Mouse (Mus musculus) midbrain, embryonic 10.5 days (tissue): ENCODE measurements around the gene Invs. TPM values are rescaled to one million over a fixed set of nuclear protein-coding genes. Genes with fewer than 3 reads are reported as not detected.

ENCODE experiments used
- DNase-seq: peaks from one replicate; pipeline ENCODE4 v3.0.0-alpha.2; 2017; ENCODE audit warnings: low spot score
- H3K27ac ChIP-seq: fragments of 300-500 bp; sonication (generic); replicated peaks from 2 replicates; pipeline ENCODE4 v1.5.1; 2016; ENCODE audit warnings: mild to moderate bottlenecking
- H3K27me3 ChIP-seq: fragments of 300-500 bp; sonication (generic); 2 replicates; pipeline ENCODE4 v1.6.1; 2016; ENCODE audit warnings: low read depth, mild to moderate bottlenecking; ENCODE audit not compliant: poor library complexity, severe bottlenecking
- H3K36me3 ChIP-seq: fragments of 300-500 bp; sonication (generic); 2 replicates; pipeline ENCODE4 v1.6.1; 2016; ENCODE audit warnings: mild to moderate bottlenecking, moderate library complexity
- H3K4me1 ChIP-seq: fragments of 300-500 bp; sonication (generic); 2 replicates; pipeline ENCODE4 v1.6.1; 2016
- H3K4me3 ChIP-seq: fragments of 300-500 bp; sonication (generic); 2 replicates; pipeline ENCODE4 v1.5.1; 2016; ENCODE audit warnings: mild to moderate bottlenecking, moderate library complexity
- H3K9me3 ChIP-seq: fragments of 300-500 bp; sonication (generic); replicated peaks from 2 replicates; pipeline ENCODE4 v1.6.1; 2016; ENCODE audit warnings: mild to moderate bottlenecking
- WGBS: fragments of 180-500 bp; shearing (Covaris S2); methylation state at CpG from one replicate; pipeline ENCODE4 v1.1.7; 2016; 5-methylcytosine and 5-hydroxymethylcytosine counted together
- polyA plus RNA-seq: library from polyadenylated mRNA; unstranded; fragments of >200 nt; fragmentation: Nextera tagmentation; extraction: Ambion mirVana; gene quantifications from 2 replicates; pipeline ENCODE4 v1.2.1, GENCODE M21; 2016

Invs gene
- polyA plus RNA-seq, 1 experiment from 2014 or later: 9.0 TPM

GRCm38 (mm10) chr4:48275736-48276135 is 3.8 kb upstream of the Invs start:
- Histone ChIP-seq H3K27ac (no peak overlapping the region), H3K9me3 (peaks cover 6% of the 10 kb centered on the region), H3K4me3 (no peak overlapping the region), H3K36me3 (peaks cover 8% of the 10 kb centered on the region), H3K27me3 (no peaks in the 10 kb centered on the region), H3K4me1 (peaks cover 35% of the 10 kb centered on the region)
- no peak for DNase-seq
- 89% methylated on average over 3 of the region's 3 CpGs for WGBS

GRCm38 (mm10) chr4:48277011-48277410 is 2.5 kb upstream of the Invs start:
- peaks cover 6% of the 10 kb centered on the region for H3K9me3 ChIP-seq
- WGBS: 87% methylated on average over 3 of the region's 3 CpGs
- H3K36me3 ChIP-seq: peaks cover 8% of the 10 kb centered on the region
- H3K4me1 ChIP-seq: peaks cover 31% of the 10 kb centered on the region
- no peak overlapping the region for H3K27ac ChIP-seq
- no peak overlapping the region for H3K4me3 ChIP-seq
- no peaks in the 10 kb centered on the region for H3K27me3 ChIP-seq
- no peak for DNase-seq

- WGBS: under 1% methylated on average over 34 of the region's 34 CpGs
- H3K36me3 ChIP-seq: peaks cover 5% of the 10 kb centered on the region
- H3K4me3 ChIP-seq: peak overlapping the region; percentile 98
- DNase-seq: peak; percentile 34
- peaks cover 23% of the 10 kb centered on the region for H3K4me1 ChIP-seq
- H3K27ac ChIP-seq: peak overlapping the region; percentile 96
- peaks cover 4% of the 10 kb centered on the region for H3K9me3 ChIP-seq
- no peaks in the 10 kb centered on the region for H3K27me3 ChIP-seq
Measured at GRCm38 (mm10) chr4:48278757-48279497, 633 bp upstream of the Invs start.

- 93% methylated on average over 1 of the region's 1 CpGs for WGBS
- no peak overlapping the region for H3K27ac ChIP-seq
- no peak for DNase-seq
Measured at GRCm38 (mm10) chr4:48281121-48281520, 1.6 kb downstream of the Invs start.

GRCm38 (mm10) chr4:48287086-48287757 is 7.7 kb downstream of the Invs start:
- Histone ChIP-seq H3K4me1 (peaks cover 35% of the 10 kb centered on the region), H3K9me3 (no peaks in the 10 kb centered on the region), H3K27me3 (no peaks in the 10 kb centered on the region), H3K27ac (peak overlapping the region; percentile 63), H3K36me3 (peaks cover 14% of the 10 kb centered on the region), H3K4me3 (no peak overlapping the region)
- 38% methylated on average over 5 of the region's 5 CpGs for WGBS
- peak; percentile 55 for DNase-seq

More at GRCm38 (mm10) chr4:48281121-48281520, 1.6 kb downstream of the Invs start:
- H3K9me3 ChIP-seq: no peaks in the 10 kb centered on the region
- H3K4me3 ChIP-seq: no peak overlapping the region
- no peaks in the 10 kb centered on the region for H3K27me3 ChIP-seq
- H3K4me1 ChIP-seq: peaks cover 27% of the 10 kb centered on the region
- H3K36me3 ChIP-seq: no peaks in the 10 kb centered on the region

- H3K4me3 ChIP-seq: no peak overlapping the region
- no peak overlapping the region for H3K27ac ChIP-seq
- H3K9me3 ChIP-seq: no peaks in the 10 kb centered on the region
- H3K27me3 ChIP-seq: no peaks in the 10 kb centered on the region
- DNase-seq: no peak
- 87% methylated on average over 3 of the region's 3 CpGs for WGBS
- H3K36me3 ChIP-seq: 0 out of 2 replicates have a peak, but pooled peaks cover 4% of the 10 kb centered on the region
- no peaks in the 10 kb centered on the region for H3K4me1 ChIP-seq
Measured at GRCm38 (mm10) chr4:48314814-48315213, 35.3 kb downstream of the Invs start.

- no peak overlapping the region for H3K27ac ChIP-seq
- no peak for DNase-seq
- no peaks in the 10 kb centered on the region for H3K36me3 ChIP-seq
- H3K4me3 ChIP-seq: no peak overlapping the region
- H3K27me3 ChIP-seq: no peaks in the 10 kb centered on the region
- no peaks in the 10 kb centered on the region for H3K4me1 ChIP-seq
- WGBS: 88% methylated on average over 3 of the region's 3 CpGs
- no peaks in the 10 kb centered on the region for H3K9me3 ChIP-seq
Measured at GRCm38 (mm10) chr4:48316036-48316435, 36.5 kb downstream of the Invs start.

- no peaks in the 10 kb centered on the region for H3K9me3 ChIP-seq
- H3K27me3 ChIP-seq: no peaks in the 10 kb centered on the region
- H3K27ac ChIP-seq: no peak overlapping the region
- H3K4me1 ChIP-seq: peaks cover 3% of the 10 kb centered on the region
- WGBS: 88% methylated on average over 1 of the region's 1 CpGs
- no peaks in the 10 kb centered on the region for H3K36me3 ChIP-seq
- no peak overlapping the region for H3K4me3 ChIP-seq
- DNase-seq: no peak
Measured at GRCm38 (mm10) chr4:48321276-48321675, 41.7 kb downstream of the Invs start.

- Histone ChIP-seq H3K27ac (no peak overlapping the region), H3K4me3 (no peak overlapping the region), H3K9me3 (no peaks in the 10 kb centered on the region), H3K36me3 (no peaks in the 10 kb centered on the region), H3K27me3 (no peaks in the 10 kb centered on the region), H3K4me1 (peaks cover 3% of the 10 kb centered on the region)
- DNase-seq: no peak
- WGBS: 50% methylated on average over 1 of the region's 1 CpGs
Measured at GRCm38 (mm10) chr4:48322095-48322494, 42.5 kb downstream of the Invs start.

GRCm38 (mm10) chr4:48327192-48327591 is 47.6 kb downstream of the Invs start:
- Histone ChIP-seq H3K27me3 (peaks cover 2% of the 10 kb centered on the region; the same call in 1 of the 2 replicates), H3K4me3 (no peak overlapping the region), H3K36me3 (no peaks in the 10 kb centered on the region), H3K9me3 (no peaks in the 10 kb centered on the region), H3K27ac (no peak overlapping the region), H3K4me1 (no peaks in the 10 kb centered on the region)
- DNase-seq: no peak

GRCm38 (mm10) chr4:48328042-48328441 is 48.5 kb downstream of the Invs start:
- Histone ChIP-seq H3K4me1 (no peaks in the 10 kb centered on the region), H3K36me3 (no peaks in the 10 kb centered on the region), H3K27ac (no peak overlapping the region), H3K4me3 (no peak overlapping the region), H3K9me3 (no peaks in the 10 kb centered on the region), H3K27me3 (peaks cover 10% of the 10 kb centered on the region)
- 60% methylated on average over 2 of the region's 2 CpGs for WGBS
- no peak for DNase-seq

GRCm38 (mm10) chr4:48332453-48333051 is 53.0 kb downstream of the Invs start:
- 86% methylated on average over 6 of the region's 6 CpGs for WGBS
- H3K27ac ChIP-seq: no peak overlapping the region
- DNase-seq: no peak
- H3K9me3 ChIP-seq: no peaks in the 10 kb centered on the region
- H3K4me1 ChIP-seq: peaks cover 20% of the 10 kb centered on the region
- no peak overlapping the region for H3K4me3 ChIP-seq
- H3K27me3 ChIP-seq: peaks cover 39% of the 10 kb centered on the region
- H3K36me3 ChIP-seq: no peaks in the 10 kb centered on the region
